Comparison of ENCODE assay signal across 15 mouse cellular contexts in the genomic region with DNA sequence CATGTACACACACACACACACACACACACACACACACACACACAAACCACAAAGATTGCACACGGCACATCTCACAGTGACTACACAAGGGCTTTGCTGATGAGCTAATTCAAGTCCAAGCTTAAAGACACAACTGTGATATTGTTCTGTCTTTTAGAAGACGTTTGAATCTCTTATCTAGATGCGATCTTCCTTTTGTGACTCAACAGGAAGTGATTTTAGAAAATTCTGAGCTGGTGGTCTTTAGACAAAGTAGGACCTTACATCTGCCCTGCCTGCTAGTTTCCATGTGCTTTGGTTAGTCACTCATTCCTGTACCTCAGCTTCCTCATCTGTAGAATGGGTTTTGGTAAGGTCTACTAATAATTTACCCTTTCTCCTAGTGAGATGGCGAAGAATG.
"Had no signal": no experiment of that assay in that cellular context is flagged by ENCODE, and none has a peak within 500 bp of the region (broad histone marks: within the 10 kb centered on the region; RNA-seq: fewer than 3 reads in every experiment).

No protein-coding gene starts in this region.

- H3K4me3 ChIP-seq: layer of hippocampus, adult 2 months; limb, embryonic 10.5 days; liver, embryonic 12.5 days; midbrain, embryonic 10.5 days; midbrain, embryonic 15.5 days had no signal

- H3K4me2 ChIP-seq: liver, embryonic 12.5 days; lung, embryonic 14.5 days; midbrain, embryonic 15.5 days had no signal

- H3K27ac ChIP-seq: kidney, postnatal 0 days; layer of hippocampus, adult 2 months; limb, embryonic 10.5 days; liver, embryonic 12.5 days; midbrain, embryonic 10.5 days; midbrain, embryonic 15.5 days had no signal

- H3K9me3 ChIP-seq: limb, embryonic 10.5 days; liver, embryonic 12.5 days; midbrain, embryonic 15.5 days had no signal

- DNase-seq: kidney, adult 11 months; kidney, adult 9 months; kidney, postnatal 4 days; lung, embryonic 14.5 days; lung, postnatal 10 days; lung, postnatal 4 days; right cerebral cortex, postnatal 14 days; thymus, adult 2 months; thymus, postnatal 4 days had no signal

- H3K36me3 ChIP-seq: limb, embryonic 10.5 days; liver, embryonic 12.5 days; midbrain, embryonic 10.5 days; midbrain, embryonic 15.5 days had no signal

- H3K4me1 ChIP-seq: limb, embryonic 10.5 days had no signal

- ATAC-seq: liver, embryonic 12.5 days; midbrain, embryonic 15.5 days had no signal

- H3K9ac ChIP-seq: liver, embryonic 12.5 days; lung, embryonic 14.5 days; midbrain, embryonic 15.5 days had no signal

- H3K27me3 ChIP-seq: midbrain, embryonic 15.5 days had no signal
